Mouse (Mus musculus) embryonic facial prominence, embryonic 11.5 days (tissue): ENCODE measurements at regions not wholly inside any gene's neighbourhood (a gene's known extent, or its start where the extent isn't known, plus 50 kb on each side); places are given as distances from the start of the nearest gene placed in this dataset.

ENCODE experiments used
- ATAC-seq: fragments of 200-750 bp; cut with Nextera tagmentation; replicated peaks from 2 replicates; pipeline ENCODE4 v1.8.0; 2017; ENCODE audit warnings: low read depth; ENCODE audit not compliant: insufficient number of reproducible peaks, low FRiP score, low TSS enrichment
- DNase-seq: peaks from one replicate; pipeline ENCODE4 v3.0.0-alpha.2; 2015; ENCODE audit warnings: low spot score
- H3K27ac ChIP-seq: fragments of 300-500 bp; sonication (generic); replicated peaks from 2 replicates; pipeline ENCODE4 v1.5.1; 2014; ENCODE audit warnings: mild to moderate bottlenecking, low read depth, low read length, control low read depth
- H3K27me3 ChIP-seq: fragments of 300-500 bp; sonication (generic); 2 replicates; pipeline ENCODE4 v1.6.1; 2014; ENCODE audit warnings: mild to moderate bottlenecking, low read length, moderate library complexity, mixed read lengths; ENCODE audit not compliant: control insufficient read depth, insufficient read depth
- H3K36me3 ChIP-seq: fragments of 300-500 bp; sonication (generic); replicated peaks from 2 replicates; pipeline ENCODE4 v1.6.1; 2014; ENCODE audit warnings: low read depth, mild to moderate bottlenecking, low read length, moderate library complexity, mixed read lengths; ENCODE audit not compliant: control insufficient read depth, insufficient read depth
- H3K4me1 ChIP-seq: fragments of 300-500 bp; sonication (generic); 2 replicates; pipeline ENCODE4 v1.6.1; 2014; ENCODE audit warnings: low read length, mixed read lengths; ENCODE audit not compliant: control insufficient read depth, insufficient read depth
- H3K4me2 ChIP-seq: fragments of 300-500 bp; sonication (generic); 2 replicates; pipeline ENCODE4 v1.6.1; 2014; ENCODE audit warnings: low read depth, mild to moderate bottlenecking, control low read depth, low read length, moderate library complexity
- H3K4me3 ChIP-seq: fragments of 300-500 bp; sonication (generic); 2 replicates; pipeline ENCODE4 v1.5.1; 2014; ENCODE audit warnings: low read depth, low read length, control low read depth
- H3K9ac ChIP-seq: fragments of 300-500 bp; sonication (generic); replicated peaks from 2 replicates; pipeline ENCODE4 v1.6.1; 2014; ENCODE audit warnings: mild to moderate bottlenecking, control low read depth, low read length
- H3K9me3 ChIP-seq: fragments of 300-500 bp; sonication (generic); replicated peaks from 2 replicates; pipeline ENCODE4 v1.6.1; 2016; ENCODE audit warnings: mild to moderate bottlenecking, low read length, inconsistent platforms, mixed read lengths; ENCODE audit not compliant: control insufficient read depth
- WGBS: fragments of 180-500 bp; shearing (Covaris S2); extraction: QIAGEN DNeasy Blood & Tissue Kit; methylation state at CpG from one replicate; pipeline ENCODE4 v1.1.7; 2014; 5-methylcytosine and 5-hydroxymethylcytosine counted together

GRCm38 (mm10) chr4:24248142-24249054 lies 247.9 kb upstream of the Mms22l start:
- H3K4me2 ChIP-seq = no peak overlapping the region
- no peak overlapping the region for H3K4me3 ChIP-seq
- DNase-seq (no peak), ATAC-seq (no peak)
- H3K27me3 ChIP-seq = no peaks in the 10 kb centered on the region
- no peaks in the 10 kb centered on the region for H3K4me1 ChIP-seq
- no peaks in the 10 kb centered on the region for H3K36me3 ChIP-seq
- H3K27ac ChIP-seq = no peak overlapping the region
- H3K9ac ChIP-seq = no peak overlapping the region
- 74% methylated on average over 6 of the region's 6 CpGs for WGBS
- H3K9me3 ChIP-seq = no peaks in the 10 kb centered on the region

DNA sequence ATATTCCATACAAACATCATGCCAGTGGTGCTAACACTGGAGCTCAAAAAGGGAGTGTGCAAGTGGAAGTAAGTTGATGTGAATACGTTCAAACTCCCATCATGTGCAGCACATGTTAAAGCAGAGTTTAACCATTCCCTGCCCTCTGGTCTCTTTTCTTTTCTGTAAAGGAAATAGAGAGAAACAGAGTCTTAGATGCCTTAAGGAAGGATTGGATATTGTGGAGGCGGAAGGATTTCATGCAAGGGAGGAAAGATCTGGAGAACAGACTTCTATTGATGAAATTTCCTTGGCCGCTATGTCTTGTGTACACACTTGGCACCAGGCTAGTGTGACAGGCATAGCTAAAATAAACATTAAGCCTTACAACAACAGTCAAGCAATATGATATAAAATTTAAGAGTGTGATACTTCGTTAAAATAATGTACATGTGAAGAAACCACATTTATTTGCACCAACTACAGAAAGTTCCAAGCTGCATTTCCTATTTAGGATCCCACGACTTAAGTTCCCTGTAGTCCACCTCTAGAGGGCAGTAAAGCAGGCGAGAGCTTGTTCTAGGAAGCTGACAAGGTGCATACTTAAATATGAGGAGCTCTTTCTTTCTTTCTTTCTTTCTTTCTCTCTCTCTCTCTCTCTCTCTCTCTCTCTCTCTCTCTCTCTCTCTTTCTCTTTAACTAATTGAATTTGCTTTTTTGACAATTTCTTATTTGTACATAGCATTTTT lies 246.8 kb upstream of the Mms22l start:
- Histone ChIP-seq H3K4me3 (no peak overlapping the region), H3K4me2 (no peak overlapping the region), H3K27ac (no peak overlapping the region), H3K36me3 (no peaks in the 10 kb centered on the region), H3K4me1 (no peaks in the 10 kb centered on the region), H3K27me3 (no peaks in the 10 kb centered on the region), H3K9ac (no peak overlapping the region), H3K9me3 (no peaks in the 10 kb centered on the region)
- WGBS = 38% methylated on average over 6 of the region's 6 CpGs
- ATAC-seq (no peak), DNase-seq (peak; percentile 66)

- H3K27me3 ChIP-seq = no peaks in the 10 kb centered on the region
- H3K9me3 ChIP-seq = no peaks in the 10 kb centered on the region
- no peak overlapping the region for H3K27ac ChIP-seq
- no peaks in the 10 kb centered on the region for H3K4me1 ChIP-seq
- H3K36me3 ChIP-seq = no peaks in the 10 kb centered on the region
- H3K4me2 ChIP-seq = no peak overlapping the region
- H3K9ac ChIP-seq = no peak overlapping the region
- no peak for DNase-seq
- no peak for ATAC-seq
- no peak overlapping the region for H3K4me3 ChIP-seq
- 50% methylated on average over 3 of the region's 3 CpGs for WGBS
These were observed 218.1 kb upstream of the Mms22l start for GRCm38 (mm10) chr4:24278154-24278553.
